Mouse (Mus musculus) erythroblast, adult 5-6 weeks (primary cell): ENCODE results near the gene Erv3. TPM values are rescaled to one million over a fixed set of nuclear protein-coding genes. Genes with fewer than 3 reads are reported as not detected.

Source experiments
- total RNA-seq, 2 experiments: library from RNA; stranded (forward) in 1 of 2; stranded (reverse) in 1 of 2; fragments of 150-400 nt in 1 of 2; fragments of 200-764, 138-1000 nt in 1 of 2; gene quantifications; 2 replicates each; pipeline versions ENCODE4 v1.2.3 to v1.2.4; 2015 to 2017; ENCODE audit warnings: low replicate concordance in 2 of 2

Erv3 gene
- total RNA-seq, 2 experiments from 2014 or later, result not detected

Other genes with a start within 250 kb of the Erv3 start
- gene Prnp, start 50.2 kb upstream of the Erv3 start, total RNA-seq (2015; ENCODE audit: low replicate concordance), result 80.3 and 84.9 TPM in 2 replicates
- gene Prnp, start 50.2 kb upstream of the Erv3 start, total RNA-seq (2017; ENCODE audit: low replicate concordance), result 147 and 159 TPM in 2 replicates
- not detected in 2 replicates for gene Prn, start 50.2 kb upstream of the Erv3 start, total RNA-seq (2015; ENCODE audit: low replicate concordance)
- not detected in 2 replicates for gene Prn, start 50.2 kb upstream of the Erv3 start, total RNA-seq (2017; ENCODE audit: low replicate concordance)
- not detected in 2 replicates for gene Prnd, start 91.1 kb upstream of the Erv3 start, total RNA-seq (2015; ENCODE audit: low replicate concordance)
- not detected in 2 replicates for gene Prnd, start 91.1 kb upstream of the Erv3 start, total RNA-seq (2017; ENCODE audit: low replicate concordance)
- 12.3 and 12.5 TPM in 2 replicates for gene Rassf2, start 170.5 kb upstream of the Erv3 start, total RNA-seq (2015; ENCODE audit: low replicate concordance)
- gene Rassf2, start 170.5 kb upstream of the Erv3 start, total RNA-seq (2017; ENCODE audit: low replicate concordance), result 10.3 and 12.3 TPM in 2 replicates